Mouse (Mus musculus) kidney, adult 9 months (tissue): Measurements from ENCODE around the gene Grm2.
"Not testable (repeated sequence)": the region's sequence is repeated elsewhere in the genome, so short reads cannot be mapped to it uniquely, and the experiment has no call there.

ENCODE experiments used
- DNase-seq: peaks from one replicate; pipeline ENCODE4 v3.0.0; 2022

Grm2 gene

DNA sequence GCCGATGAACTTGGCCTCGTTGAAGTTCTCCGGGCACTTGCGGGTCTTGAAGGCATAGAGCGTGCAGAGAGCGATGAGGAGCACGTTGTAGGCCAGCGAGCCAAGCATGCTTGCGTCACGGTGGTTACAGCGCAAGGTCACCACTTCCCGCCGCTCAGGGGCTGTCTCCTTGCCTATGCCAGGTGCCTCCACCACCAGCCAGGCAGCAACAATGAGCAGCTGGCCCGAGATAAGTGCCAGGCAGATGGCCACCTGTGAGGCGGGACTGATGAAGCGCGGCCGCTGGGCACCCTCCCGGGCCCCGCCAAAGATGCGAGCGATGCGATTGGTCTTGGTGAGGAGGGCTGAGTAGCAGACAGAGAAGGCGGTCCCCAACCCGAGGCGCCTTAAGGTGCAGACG lies 8.7 kb downstream of the Grm2 start:
- no peak for DNase-seq

DNA sequence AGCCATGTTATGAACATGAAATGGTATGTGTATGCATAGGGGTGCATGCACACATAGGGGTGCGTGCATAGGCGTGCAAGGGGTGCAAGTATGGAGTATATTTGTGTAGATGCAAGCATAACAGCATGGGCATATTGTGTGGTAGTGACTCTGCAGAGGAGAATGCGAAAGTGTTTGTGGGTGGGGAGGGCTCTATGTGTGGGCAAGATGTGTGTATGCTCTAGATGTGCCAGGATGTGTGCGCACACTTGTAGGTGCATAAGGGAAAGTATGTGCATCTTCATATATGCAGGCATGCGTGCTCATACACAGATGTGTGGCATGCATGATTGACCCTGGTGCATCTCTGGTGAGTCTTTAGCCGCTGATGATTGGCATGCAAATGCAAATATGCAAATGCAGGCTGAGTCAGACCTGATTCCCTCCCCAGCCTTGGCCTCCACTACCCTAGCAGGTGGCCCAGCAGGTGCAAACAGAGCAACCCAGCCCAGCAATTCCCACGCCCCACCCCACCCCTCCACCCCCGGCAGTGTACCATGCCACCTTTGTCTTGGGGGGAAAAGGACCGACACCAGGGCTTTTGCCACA lies 10.1 kb downstream of the Grm2 start:
- DNase-seq: no peak

DNA sequence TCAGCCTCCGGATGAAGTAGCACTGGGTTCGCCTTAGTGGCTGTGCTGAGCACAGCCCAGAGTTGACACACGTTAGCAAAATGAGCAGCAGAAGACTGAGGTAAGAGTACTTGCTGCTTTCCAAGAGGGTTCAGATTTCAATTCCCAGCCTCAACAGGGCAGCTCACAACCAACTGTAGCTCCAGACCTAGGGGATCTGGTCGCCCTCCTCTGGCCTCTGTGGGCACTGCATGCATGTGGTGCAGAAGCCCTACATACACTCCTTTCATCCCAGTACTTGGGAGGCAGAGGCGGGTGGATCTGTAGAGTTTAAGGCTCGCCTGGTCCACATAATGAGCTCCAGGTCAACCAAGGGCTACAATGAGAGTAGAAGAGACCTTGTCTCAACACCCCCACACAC lies 12.1 kb downstream of the Grm2 start:
- no peak for DNase-seq

DNA sequence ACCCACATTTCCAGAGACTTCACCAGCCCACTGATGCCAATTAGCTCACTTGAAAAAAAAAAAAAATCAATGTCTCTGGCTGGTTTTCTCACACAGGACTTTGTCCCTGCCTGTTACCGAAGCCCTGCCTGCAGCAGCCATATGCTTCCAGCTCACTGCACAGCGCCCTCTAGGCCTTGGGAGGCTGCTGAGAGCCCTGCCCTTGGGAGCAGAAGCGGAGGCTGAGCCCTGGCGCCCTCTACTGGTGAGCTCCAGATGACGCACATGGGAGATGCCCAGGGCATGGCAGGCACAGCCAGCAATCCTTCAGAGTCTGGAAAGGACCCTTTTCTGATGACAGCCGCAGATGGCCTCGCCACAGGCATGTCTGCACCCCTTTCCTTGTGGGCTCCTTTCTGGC lies 12.8 kb downstream of the Grm2 start:
- peak; percentile 84 for DNase-seq

DNA sequence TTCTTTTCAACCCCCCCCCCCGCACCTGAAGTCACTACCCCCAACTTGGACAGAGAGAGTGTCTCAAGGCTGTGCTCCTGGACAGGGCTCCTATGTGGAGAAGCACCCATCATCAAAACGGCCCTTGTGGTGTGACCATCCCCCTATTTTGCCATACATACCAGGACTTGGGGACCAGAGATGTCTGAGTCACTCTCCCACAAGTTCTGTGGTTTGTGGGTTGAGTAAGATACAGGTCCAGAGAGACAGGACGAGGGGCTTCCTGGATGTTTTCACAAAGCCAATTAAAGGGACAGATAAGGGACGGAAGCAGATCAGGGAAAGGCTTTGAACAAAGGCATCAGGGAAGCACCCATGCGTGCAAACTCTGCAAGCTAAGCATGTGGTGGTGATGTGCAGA lies 14.5 kb downstream of the Grm2 start:
- no peak for DNase-seq

DNA sequence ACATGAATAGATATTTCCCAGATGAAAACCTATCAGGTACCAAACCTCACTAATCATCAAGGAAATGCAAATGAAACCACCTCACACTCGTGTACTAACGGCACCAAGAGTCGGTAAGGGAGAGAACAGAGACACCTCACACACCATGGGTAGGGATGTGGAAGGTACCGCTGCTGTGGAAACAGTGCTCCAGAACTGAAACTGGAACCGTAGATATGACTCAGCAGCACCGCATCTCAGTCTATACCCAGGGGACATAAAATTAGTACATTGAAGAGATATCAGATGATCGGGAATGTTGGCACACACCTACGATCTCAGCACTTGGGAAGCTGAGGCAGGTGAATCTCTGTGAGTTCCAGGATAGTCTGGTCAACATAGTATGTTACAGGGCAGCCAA lies 17.7 kb downstream of the Grm2 start:
- DNase-seq: no peak

DNA sequence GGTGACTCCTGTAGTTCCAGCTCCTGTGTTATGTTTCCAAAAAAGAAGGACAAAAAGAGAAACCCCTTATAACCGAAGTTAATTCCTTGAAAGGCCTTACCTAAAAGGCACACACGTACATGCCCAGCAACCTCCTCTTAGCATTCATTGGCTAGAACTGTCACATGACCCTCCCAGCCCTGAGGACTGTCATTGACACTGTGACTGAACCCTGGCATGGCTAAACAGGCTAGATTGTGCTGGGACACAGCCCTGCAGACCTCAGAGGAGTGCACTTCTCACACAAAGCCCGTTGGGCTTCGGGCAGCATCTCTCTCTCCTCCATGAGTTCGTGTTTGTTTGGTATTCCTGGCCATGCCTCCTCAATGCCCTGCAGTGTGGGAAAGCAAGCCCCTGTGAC lies 23.7 kb downstream of the Grm2 start:
- no peak for DNase-seq

DNA sequence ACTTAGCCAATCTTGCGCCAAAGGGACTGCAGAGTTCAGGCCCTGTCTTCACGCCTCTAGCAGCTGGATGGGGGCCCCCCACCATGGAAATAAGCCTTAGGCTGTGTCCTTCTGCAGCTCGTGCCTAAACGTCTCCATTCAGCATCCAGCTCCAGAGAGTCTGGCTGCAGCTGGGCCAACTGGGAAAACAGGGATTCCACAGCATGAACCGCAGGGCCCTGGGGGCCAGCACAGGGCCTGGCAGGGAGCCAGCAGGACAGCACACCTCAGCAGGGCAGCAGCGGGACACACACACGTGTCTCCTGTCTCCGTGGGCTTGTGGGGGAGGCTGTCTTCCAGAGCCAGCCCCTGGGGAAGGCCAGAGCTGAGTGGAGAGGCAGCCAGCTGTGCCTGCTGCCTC lies 28.1 kb downstream of the Grm2 start:
- not testable (repeated sequence) for DNase-seq

DNA sequence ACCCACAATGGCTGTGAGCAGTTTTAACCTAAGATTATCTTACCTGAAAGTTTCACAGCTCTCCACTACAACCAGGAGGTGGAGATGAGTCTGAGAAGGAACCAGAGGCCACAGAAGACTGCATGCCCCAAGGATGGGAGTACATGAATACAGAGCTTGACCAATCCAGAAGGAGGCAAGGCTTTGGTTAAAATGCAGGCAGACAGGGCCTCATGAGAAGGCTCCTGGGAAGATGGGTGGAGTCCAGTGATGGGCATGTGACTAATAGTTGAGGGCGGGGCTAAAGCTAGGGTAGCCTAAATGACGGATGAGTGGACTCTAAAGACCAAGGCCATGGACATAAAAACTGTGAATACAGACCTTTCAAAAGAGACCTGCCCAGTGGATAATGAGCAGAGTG lies 29.6 kb downstream of the Grm2 start, which contains the start of gene Iqcf6:
Gene Iqcf6, plus strand, starts transcription at position 301 of the 400 bp plus-strand sequence.
- DNase-seq: no peak

DNA sequence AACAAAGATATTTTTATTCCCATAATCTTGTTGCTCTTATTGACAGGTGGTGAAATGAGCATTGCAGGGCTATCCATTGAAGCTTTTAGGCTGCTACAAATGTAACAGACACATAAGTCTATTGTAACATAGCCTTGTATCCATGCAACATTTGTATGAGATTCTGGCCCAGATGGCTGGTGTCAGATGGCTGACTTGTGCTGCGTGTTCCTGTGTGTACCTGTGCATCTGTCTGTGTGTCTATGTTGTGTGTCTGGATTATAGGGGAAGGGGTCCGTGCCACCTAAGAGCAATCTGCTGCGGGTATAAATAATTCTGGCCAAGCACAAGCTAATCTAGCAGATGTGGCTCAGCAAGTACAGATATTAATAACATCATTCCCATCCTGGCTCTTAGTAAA lies 38.4 kb downstream of the Grm2 start:
- no peak for DNase-seq

DNA sequence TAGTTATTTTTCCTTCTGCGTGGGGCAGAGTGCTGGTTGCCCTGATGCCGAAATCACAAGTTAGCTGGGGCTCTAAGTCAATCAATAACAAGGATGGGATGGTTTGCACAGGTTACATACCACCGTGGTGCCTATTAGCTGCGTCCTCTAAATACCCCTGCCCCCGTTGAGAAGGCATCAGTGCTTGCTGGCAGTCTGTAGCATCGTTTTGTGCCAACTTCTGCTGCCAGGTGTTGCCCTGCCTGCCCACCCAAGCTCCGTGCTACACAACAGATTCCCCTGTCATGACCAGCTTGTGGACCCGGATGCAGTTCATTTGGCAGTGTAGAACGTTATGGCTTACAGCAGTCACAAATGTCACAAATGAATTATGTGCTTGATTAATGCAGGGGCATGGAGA lies 39.6 kb downstream of the Grm2 start:
- no peak for DNase-seq

DNA sequence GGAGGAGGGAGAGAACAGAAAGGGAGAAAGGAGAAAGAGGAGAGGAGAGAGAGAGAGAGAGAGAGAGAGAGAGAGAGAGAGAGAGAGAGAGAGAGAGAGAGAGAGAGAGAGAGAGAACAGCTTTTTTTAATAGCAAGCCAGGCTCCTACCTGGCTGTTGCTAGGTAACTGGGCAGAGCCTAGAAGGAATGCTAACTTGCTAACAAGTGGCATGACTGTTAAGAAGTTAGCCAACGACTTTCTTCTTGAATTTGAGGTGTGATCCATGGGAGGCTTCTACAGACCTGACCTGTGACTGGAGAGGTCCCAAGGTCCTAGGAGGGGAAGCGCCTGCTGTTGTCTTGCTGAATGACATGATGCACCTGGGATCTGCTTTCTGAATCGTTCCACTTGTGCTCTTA lies 41.3 kb downstream of the Grm2 start:
- DNase-seq: no peak

DNA sequence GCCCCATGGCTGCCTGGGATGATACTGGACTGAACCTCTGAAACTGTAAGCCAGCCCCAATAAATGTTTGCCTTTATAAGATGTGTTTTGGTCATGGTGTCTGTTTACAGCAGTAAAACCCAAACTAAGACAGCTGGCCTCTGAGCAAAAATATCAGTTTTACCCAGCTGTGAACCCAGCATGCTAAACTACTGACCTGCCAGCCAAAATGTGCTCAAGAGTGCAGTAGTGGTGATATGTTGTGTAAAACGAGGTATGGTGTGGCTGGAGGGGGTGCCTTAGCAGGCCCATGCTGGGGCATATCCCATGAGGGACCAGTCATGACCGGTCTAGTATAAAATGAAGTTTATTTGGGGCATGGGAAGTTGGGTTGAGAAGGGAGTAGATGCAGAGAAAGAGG lies 41.9 kb downstream of the Grm2 start:
- no peak for DNase-seq

DNA sequence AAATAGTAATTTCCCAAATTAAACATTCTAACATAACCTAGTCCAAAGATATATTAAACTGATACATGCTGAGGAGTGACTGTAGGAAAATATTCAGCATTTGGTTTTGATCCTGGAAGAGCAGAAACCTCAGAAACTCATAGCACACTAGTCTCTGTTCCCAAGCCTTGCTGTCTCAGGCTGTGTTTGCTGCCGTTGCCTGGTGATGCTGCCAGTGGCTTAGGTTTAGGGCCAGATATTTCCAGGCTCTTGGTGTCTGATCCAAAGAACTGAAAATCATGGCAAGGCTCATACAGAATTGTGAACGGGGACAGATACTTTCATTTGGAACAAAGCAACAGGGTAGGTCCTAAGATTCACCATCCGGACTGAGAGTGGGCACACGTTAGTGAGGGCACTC lies 45.2 kb downstream of the Grm2 start:
- no peak for DNase-seq

DNA sequence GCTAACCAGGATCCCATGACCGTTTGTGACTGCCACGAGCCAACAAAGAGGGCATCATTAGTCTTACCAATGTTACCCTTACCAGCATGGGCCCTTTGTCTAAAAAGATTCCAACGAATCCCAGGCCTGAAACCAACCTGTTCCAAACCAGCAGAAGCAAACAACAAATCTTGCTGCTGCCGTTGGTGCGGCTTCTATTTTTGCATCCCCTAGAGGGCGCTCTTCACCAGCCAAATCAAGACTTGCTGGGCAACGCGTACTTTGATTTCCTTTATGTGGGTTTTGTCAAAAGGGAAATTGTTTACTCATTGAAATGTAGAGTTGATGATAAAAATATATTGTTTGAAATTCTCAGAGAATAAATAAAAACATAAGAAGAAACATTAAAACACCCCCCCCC lies 55.3 kb downstream of the Grm2 start:
- peak; percentile 34 for DNase-seq

DNA sequence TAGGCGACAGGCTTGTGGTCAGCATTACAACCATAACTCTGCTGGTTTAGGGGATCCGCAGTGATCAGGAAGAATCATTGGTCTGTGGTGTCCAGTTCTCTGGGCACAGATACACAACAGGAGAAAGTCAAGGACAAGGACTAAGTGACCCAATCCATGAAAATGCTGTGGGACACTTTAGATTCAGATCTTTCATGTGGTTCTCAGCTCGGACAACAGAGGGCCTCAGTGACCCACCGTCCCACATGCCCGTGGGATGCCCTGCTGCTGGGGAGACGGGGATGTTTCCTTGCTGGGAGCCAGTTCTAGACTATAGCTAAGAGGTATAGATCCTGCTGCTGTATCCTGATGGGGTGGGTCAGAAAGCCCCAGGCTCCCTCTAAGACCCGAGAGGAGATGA lies 57.4 kb downstream of the Grm2 start:
- no peak for DNase-seq

DNA sequence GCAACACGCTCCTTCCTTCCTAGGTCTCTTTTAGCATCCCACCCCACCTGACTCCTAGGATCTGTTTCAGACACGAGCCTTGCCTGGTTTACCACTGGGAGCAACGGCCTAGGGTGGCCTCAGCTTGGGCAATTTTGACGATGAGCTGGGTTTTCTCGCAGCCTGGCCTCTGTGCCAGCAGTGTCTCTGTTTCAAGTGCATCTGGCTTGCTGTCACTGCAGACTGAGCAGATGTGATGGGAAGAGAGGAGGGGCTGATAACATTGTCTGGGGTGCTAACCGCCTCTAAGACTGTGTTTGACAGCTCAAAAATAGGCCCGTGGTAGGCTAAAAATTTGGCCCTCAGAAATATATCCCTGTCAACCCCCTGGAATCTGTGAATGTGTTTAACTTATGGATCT lies 60.0 kb downstream of the Grm2 start:
- DNase-seq: no peak

DNA sequence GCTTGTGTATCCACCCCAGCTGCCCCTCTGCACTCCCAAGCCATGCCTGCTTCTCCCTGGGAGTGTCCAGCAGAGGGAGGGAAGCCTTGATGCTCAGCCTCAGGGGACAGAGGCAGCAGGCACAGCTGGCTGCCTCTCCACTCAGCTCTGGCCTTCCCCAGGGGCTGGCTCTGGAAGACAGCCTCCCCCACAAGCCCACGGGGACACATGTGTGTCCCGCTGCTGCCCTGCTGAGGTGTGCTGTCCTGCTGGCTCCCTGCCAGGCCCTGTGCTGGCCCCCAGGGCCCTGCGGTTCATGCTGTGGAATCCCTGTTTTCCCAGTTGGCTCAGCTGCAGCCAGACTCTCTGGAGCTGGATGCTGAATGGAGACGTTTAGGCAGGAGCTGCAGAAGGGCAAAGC lies 60.5 kb downstream of the Grm2 start:
- not testable (repeated sequence) for DNase-seq
